Mouse (Mus musculus) CD4-positive, CD25-positive, alpha-beta regulatory T cell, adult 9 weeks (primary cell): ENCODE measurements around the gene Znhit1. TPM values are rescaled to one million over a fixed set of nuclear protein-coding genes. Genes with fewer than 3 reads are reported as not detected.

Experiments used
- polyA plus RNA-seq: library from polyadenylated mRNA; unstranded; fragments of 100-300 nt; shearing (Covaris generic); gene quantifications from one replicate; pipeline ENCODE4 v1.2.1, GENCODE M21; 2017

The Znhit1 gene
- polyA plus RNA-seq, result 58.7 TPM

GRCm38 (mm10) chr5:136987934-136988271 lies at the start of gene Znhit1:
TSS of gene Znhit1 (minus strand) at chr5:136988021.

DNA sequence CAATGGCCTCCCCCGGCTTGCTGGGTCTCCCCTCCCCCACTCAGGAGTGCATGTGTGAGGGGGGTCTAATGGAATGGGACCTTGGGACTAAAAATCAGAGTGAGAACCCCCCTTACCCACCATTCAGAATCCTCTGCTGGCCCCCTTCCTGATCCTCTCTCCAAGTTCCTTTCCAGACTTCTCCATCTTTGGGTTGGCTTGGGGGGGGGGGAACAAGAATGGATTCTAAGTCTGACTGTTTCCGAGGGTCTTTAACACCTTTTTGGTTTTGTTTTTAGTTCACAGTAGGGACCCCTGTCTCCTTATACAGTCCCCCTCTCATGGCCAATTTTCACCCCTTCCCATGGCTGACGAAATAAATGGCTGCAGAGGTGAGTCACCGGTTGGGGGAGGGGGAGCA lies 38.3 kb upstream of the Znhit1 start, which contains the start of gene Vgf:
Gene Vgf (plus strand): TSS at position 301 of the 400 bp plus-strand sequence.

GRCm38 (mm10) chr5:136986695-136987137 lies 1.1 kb downstream of the Znhit1 start, which contains the start of gene Plod3:
TSS of gene Plod3 (plus strand) at chr5:136987019.

DNA sequence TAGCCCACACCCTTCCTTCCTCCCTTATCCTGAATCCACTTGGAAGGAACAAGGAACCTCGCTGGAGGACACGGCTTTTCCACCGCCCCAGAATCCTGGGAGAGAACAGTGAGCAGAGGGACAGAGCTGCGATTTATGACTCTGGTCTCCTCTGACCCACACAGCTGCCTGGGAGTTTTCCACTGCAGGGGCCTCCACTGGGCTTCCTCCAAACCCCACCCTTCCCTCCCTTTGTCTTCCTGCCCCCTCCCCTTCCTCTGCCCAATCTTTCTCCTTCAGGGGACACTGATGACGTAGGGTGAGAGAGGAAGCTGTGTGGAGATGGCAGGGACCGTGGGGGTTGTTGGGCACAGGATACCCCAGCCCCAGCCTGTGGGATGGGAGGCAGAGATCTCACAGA lies 21.5 kb downstream of the Znhit1 start, which contains the start of gene Cldn15:
Gene Cldn15 (plus strand): TSS at position 286 of the 400 bp plus-strand sequence.

GRCm38 (mm10) chr5:136953015-136953414 lies 34.8 kb downstream of the Znhit1 start, which contains the start of gene Fis1:
TSS of gene Fis1 (plus strand) at chr5:136953275.

Other genes starting within 250 kb of the Znhit1 start
- gene Col26a1, start 104.8 kb downstream of the Znhit1 start, polyA plus RNA-seq, result 0.32 TPM
- 10.7 TPM for gene Ift22, start 79.9 kb downstream of the Znhit1 start, polyA plus RNA-seq
- 351 TPM for gene Fis1, start 34.7 kb downstream of the Znhit1 start, polyA plus RNA-seq
- gene Cldn15, start 21.4 kb downstream of the Znhit1 start, polyA plus RNA-seq, result not detected
- 8.0 TPM for gene Plod3, start 1.0 kb downstream of the Znhit1 start, polyA plus RNA-seq
- gene Vgf, start 38.4 kb upstream of the Znhit1 start, polyA plus RNA-seq, result 0.33 TPM
- gene Ap1s1, start 58.1 kb upstream of the Znhit1 start, polyA plus RNA-seq, result 104 TPM
- not detected for gene Serpine1, start 84.2 kb upstream of the Znhit1 start, polyA plus RNA-seq
- 24.4 TPM for gene Trim56, start 128.2 kb upstream of the Znhit1 start, polyA plus RNA-seq
- gene Muc3, start 161.3 kb upstream of the Znhit1 start, polyA plus RNA-seq, result not detected
- 1.6 TPM for gene Muc3a, start 224.4 kb upstream of the Znhit1 start, polyA plus RNA-seq